Mouse (Mus musculus) midbrain, embryonic 15.5 days (tissue): ENCODE measurements at regions not wholly inside any gene's neighbourhood (a gene's known extent, or its start where the extent isn't known, plus 50 kb on each side); places are given as distances from the start of the nearest gene placed in this dataset.

ENCODE experiments used
- ATAC-seq: fragments of 200-750 bp; cut with Nextera tagmentation; replicated peaks from 2 replicates; pipeline ENCODE4 v1.8.0; 2017; ENCODE audit warnings: moderate TSS enrichment
- H3K27ac ChIP-seq: fragments of 300-500 bp; sonication (generic); 2 replicates; pipeline ENCODE4 v1.5.1; 2015; ENCODE audit warnings: mild to moderate bottlenecking, inconsistent platforms
- H3K27me3 ChIP-seq: fragments of 300-500 bp; sonication (generic); replicated peaks from 2 replicates; pipeline ENCODE4 v1.6.1; 2015; ENCODE audit warnings: inconsistent platforms
- H3K36me3 ChIP-seq: fragments of 300-500 bp; sonication (generic); replicated peaks from 2 replicates; pipeline ENCODE4 v1.6.1; 2015; ENCODE audit warnings: inconsistent platforms
- H3K4me1 ChIP-seq: fragments of 300-500 bp; sonication (generic); 2 replicates; pipeline ENCODE4 v1.6.1; 2015; ENCODE audit warnings: inconsistent platforms
- H3K4me2 ChIP-seq: fragments of 300-500 bp; sonication (generic); 2 replicates; pipeline ENCODE4 v1.6.1; 2015; ENCODE audit warnings: inconsistent platforms, mild to moderate bottlenecking, moderate library complexity
- H3K4me3 ChIP-seq: fragments of 300-500 bp; sonication (generic); 2 replicates; pipeline ENCODE4 v1.5.1; 2015; ENCODE audit warnings: mild to moderate bottlenecking, inconsistent platforms
- H3K9ac ChIP-seq: fragments of 300-500 bp; sonication (generic); 2 replicates; pipeline ENCODE4 v1.6.1; 2015; ENCODE audit warnings: mild to moderate bottlenecking, inconsistent platforms
- H3K9me3 ChIP-seq: fragments of 300-500 bp; sonication (generic); 2 replicates; pipeline ENCODE4 v1.6.1; 2016; ENCODE audit warnings: inconsistent platforms
- WGBS: fragments of 180-500 bp; shearing (Covaris S2); methylation state at CpG from one replicate; pipeline ENCODE4 v1.1.7; 2015; ENCODE audit warnings: mixed read lengths; 5-methylcytosine and 5-hydroxymethylcytosine counted together

- 55% methylated on average over 7 of the region's 7 CpGs for WGBS
- no peaks in the 10 kb centered on the region for H3K27me3 ChIP-seq
- ATAC-seq: no peak
- H3K4me2 ChIP-seq: no peak overlapping the region
- no peak overlapping the region for H3K4me3 ChIP-seq
- no peak overlapping the region for H3K9ac ChIP-seq
- no peaks in the 10 kb centered on the region for H3K36me3 ChIP-seq
- H3K27ac ChIP-seq: no peak overlapping the region
- 0 out of 2 replicates have a peak, but pooled peaks cover 4% of the 10 kb centered on the region for H3K4me1 ChIP-seq
- no peaks in the 10 kb centered on the region for H3K9me3 ChIP-seq
Measured at GRCm38 (mm10) chr9:91131415-91132255, 230.6 kb upstream of the Zic4 start.

- Histone ChIP-seq H3K4me3 (no peak overlapping the region), H3K4me1 (no peaks in the 10 kb centered on the region), H3K36me3 (no peaks in the 10 kb centered on the region), H3K9me3 (no peaks in the 10 kb centered on the region), H3K4me2 (no peak overlapping the region), H3K27ac (no peak overlapping the region), H3K27me3 (no peaks in the 10 kb centered on the region), H3K9ac (no peak overlapping the region)
- no peak for ATAC-seq
- WGBS: 68% methylated on average over 1 of the region's 1 CpGs
Measured at GRCm38 (mm10) chr9:91132531-91132930, 229.7 kb upstream of the Zic4 start.

DNA sequence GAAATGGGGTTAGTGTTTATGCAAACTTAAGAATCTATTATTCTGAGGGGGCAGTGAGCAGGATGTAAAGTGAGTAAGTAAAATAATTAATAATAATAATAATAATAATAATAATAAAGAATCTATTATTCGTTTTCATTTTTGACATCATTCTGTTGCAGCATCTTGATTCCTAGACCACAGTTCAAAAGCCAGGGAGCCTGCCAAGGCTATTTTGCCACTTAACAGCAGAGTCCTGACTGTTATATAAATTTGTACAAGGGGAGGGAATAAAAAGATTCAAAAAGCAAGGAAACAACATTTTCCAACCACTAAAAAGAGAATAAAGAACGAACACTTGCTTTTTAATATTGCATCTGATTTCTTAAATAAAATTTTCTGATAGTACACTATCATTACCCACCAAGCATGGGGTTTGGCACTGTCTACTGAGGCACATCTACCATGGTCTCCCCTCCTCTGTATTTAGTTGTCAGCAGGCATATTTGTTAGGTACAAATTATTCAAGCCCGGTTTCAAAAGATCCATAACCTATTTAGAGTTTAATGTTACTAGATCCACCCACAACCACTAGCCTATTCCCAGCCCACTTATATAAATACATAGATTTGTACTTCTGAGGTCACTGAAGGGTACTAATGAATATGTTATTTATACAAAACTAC lies 228.8 kb upstream of the Zic4 start:
- no peak overlapping the region for H3K27ac ChIP-seq
- H3K4me1 ChIP-seq: no peaks in the 10 kb centered on the region
- H3K4me2 ChIP-seq: no peak overlapping the region
- H3K9ac ChIP-seq: no peak overlapping the region
- H3K36me3 ChIP-seq: no peaks in the 10 kb centered on the region
- H3K27me3 ChIP-seq: no peaks in the 10 kb centered on the region
- no peaks in the 10 kb centered on the region for H3K9me3 ChIP-seq
- ATAC-seq: no peak
- 89% methylated on average over 3 of the region's 3 CpGs for WGBS
- no peak overlapping the region for H3K4me3 ChIP-seq

DNA sequence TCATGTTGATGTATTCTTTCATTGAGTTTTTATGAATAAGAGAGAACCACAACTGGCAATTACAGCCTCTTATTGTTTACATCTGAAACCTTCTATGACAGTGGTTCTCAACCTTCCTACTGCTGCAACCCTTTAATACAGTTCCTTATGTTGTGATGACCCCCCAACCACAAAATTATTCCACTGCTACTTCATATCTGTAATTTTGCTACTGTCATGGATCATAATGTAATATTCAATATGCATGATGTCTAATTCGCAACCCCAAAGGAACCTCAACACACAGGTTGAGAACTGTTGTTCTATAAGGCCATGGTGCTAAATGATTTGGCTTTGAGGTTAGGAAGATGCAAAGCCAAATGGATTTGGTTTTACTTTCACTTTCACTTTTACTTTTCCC lies 227.9 kb upstream of the Zic4 start:
- no peaks in the 10 kb centered on the region for H3K36me3 ChIP-seq
- WGBS: 98% methylated on average over 1 of the region's 1 CpGs
- ATAC-seq: no peak
- no peak overlapping the region for H3K4me3 ChIP-seq
- H3K9me3 ChIP-seq: no peaks in the 10 kb centered on the region
- H3K4me2 ChIP-seq: no peak overlapping the region
- H3K27ac ChIP-seq: no peak overlapping the region
- H3K4me1 ChIP-seq: no peaks in the 10 kb centered on the region
- no peaks in the 10 kb centered on the region for H3K27me3 ChIP-seq
- no peak overlapping the region for H3K9ac ChIP-seq

DNA sequence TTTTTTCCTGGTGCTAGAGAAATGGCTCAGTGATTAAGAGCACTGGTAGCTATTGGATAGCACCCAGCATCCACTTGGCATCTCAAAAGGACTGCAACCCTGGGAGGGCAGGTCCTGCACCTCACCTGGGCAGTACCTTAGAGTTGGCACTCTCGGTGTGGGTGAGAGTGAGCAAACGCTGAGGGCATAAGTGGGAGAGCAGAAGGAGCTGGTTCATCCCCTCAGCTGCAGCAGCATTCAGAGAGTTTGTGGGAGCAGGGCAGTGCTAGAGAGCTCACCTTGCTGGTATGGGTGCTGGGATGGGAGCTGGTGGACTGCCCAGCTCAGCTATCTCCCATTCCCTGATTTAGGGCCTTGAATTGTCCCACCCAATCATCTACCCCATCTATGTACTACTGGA lies 227.1 kb upstream of the Zic4 start:
- no peak overlapping the region for H3K4me2 ChIP-seq
- no peaks in the 10 kb centered on the region for H3K4me1 ChIP-seq
- H3K36me3 ChIP-seq: no peaks in the 10 kb centered on the region
- no peak for ATAC-seq
- H3K9ac ChIP-seq: no peak overlapping the region
- WGBS: 87% methylated on average over 2 of the region's 2 CpGs
- no peak overlapping the region for H3K4me3 ChIP-seq
- H3K27ac ChIP-seq: no peak overlapping the region
- H3K9me3 ChIP-seq: no peaks in the 10 kb centered on the region
- H3K27me3 ChIP-seq: no peaks in the 10 kb centered on the region

- H3K4me1 ChIP-seq: no peaks in the 10 kb centered on the region
- H3K4me3 ChIP-seq: no peak overlapping the region
- no peak overlapping the region for H3K27ac ChIP-seq
- no peak for ATAC-seq
- no peaks in the 10 kb centered on the region for H3K36me3 ChIP-seq
- H3K9ac ChIP-seq: no peak overlapping the region
- H3K9me3 ChIP-seq: no peaks in the 10 kb centered on the region
- no peaks in the 10 kb centered on the region for H3K27me3 ChIP-seq
- 46% methylated on average over 1 of the region's 1 CpGs for WGBS
- no peak overlapping the region for H3K4me2 ChIP-seq
Measured at GRCm38 (mm10) chr9:91140651-91141050, 221.6 kb upstream of the Zic4 start.

DNA sequence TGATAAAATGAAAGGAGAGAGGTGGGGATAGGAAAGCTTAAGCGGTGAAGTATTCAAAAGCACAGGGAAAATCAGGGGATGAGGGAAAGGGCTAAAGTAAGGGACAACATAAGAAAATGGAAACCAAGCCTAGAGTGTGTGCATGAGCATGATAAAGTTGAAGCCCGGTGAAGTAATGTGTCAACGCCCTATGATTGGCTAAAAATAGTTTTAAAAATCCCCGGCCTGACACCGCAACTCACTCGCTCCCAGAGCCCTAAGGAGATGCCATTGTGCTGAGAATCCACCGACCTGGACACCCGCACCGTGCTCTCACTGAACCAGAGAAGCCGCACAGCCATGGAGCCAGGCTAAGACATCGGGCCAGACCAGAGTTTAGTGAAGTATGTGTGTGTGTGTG lies 210.3 kb upstream of the Zic4 start:
- Histone ChIP-seq H3K27me3 (no peaks in the 10 kb centered on the region), H3K27ac (no peak overlapping the region), H3K9me3 (no peaks in the 10 kb centered on the region), H3K36me3 (no peaks in the 10 kb centered on the region), H3K4me2 (no peak overlapping the region), H3K9ac (no peak overlapping the region), H3K4me3 (no peak overlapping the region), H3K4me1 (no peaks in the 10 kb centered on the region)
- WGBS: 91% methylated on average over 11 of the region's 11 CpGs
- no peak for ATAC-seq

- 88% methylated on average over 2 of the region's 2 CpGs for WGBS
Measured at GRCm38 (mm10) chr9:91159311-91159710, 202.9 kb upstream of the Zic4 start.

GRCm38 (mm10) chr9:91167871-91168270 lies 194.3 kb upstream of the Zic4 start:
- Histone ChIP-seq H3K4me2 (no peak overlapping the region), H3K9ac (no peak overlapping the region), H3K4me3 (no peak overlapping the region), H3K27me3 (no peaks in the 10 kb centered on the region), H3K9me3 (no peaks in the 10 kb centered on the region), H3K4me1 (no peaks in the 10 kb centered on the region), H3K36me3 (no peaks in the 10 kb centered on the region), H3K27ac (no peak overlapping the region)
- ATAC-seq: no peak

More at GRCm38 (mm10) chr9:91159311-91159710, 202.9 kb upstream of the Zic4 start:
- no peak overlapping the region for H3K4me3 ChIP-seq
- no peak for ATAC-seq
- H3K9me3 ChIP-seq: no peaks in the 10 kb centered on the region
- no peak overlapping the region for H3K9ac ChIP-seq
- no peaks in the 10 kb centered on the region for H3K27me3 ChIP-seq
- H3K27ac ChIP-seq: no peak overlapping the region
- no peak overlapping the region for H3K4me2 ChIP-seq
- H3K4me1 ChIP-seq: no peaks in the 10 kb centered on the region
- H3K36me3 ChIP-seq: no peaks in the 10 kb centered on the region

DNA sequence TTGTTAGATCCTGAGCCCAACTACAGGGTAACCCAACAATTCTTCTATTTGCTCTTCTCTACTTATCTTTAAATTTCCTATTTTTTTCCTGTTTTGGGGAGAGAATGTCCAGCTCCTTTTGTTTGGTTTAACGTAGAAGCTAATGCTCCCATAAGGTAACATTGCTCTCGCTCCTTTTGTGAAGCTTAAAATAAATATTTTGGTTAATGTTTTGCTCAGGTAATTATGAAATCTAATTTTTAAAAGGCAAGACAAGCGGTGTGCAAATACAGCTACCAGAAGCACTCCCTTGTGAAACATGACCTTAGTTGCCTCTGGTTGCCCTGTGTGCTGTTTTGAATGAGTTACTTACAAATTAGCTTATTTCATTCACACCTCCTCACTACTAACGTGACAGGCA lies 169.0 kb upstream of the Zic4 start:
- Histone ChIP-seq H3K27ac (no peak overlapping the region), H3K9ac (no peak overlapping the region), H3K27me3 (no peaks in the 10 kb centered on the region), H3K4me1 (no peaks in the 10 kb centered on the region), H3K36me3 (no peaks in the 10 kb centered on the region), H3K9me3 (no peaks in the 10 kb centered on the region), H3K4me3 (no peak overlapping the region), H3K4me2 (no peak overlapping the region)
- 94% methylated on average over 4 of the region's 4 CpGs for WGBS
- no peak for ATAC-seq

DNA sequence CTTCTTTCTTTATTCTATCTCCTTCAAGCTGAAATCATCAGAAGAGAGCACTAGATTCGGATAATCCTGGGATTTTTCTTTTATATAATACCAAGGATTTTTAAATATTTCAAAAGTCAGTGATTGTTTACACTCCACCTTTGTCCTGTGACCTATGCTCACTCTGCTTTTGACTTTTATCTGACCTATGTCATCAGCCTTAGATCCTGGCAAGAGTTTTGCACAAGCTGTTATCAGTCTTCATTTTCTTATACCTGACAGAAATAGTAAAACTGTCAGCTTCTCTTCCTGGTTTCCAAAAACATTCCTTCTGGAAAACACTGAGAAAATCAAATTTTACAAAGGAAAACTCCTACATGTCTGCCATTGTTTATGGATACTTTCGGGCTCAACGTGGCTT lies 168.3 kb upstream of the Zic4 start:
- H3K4me2 ChIP-seq: no peak overlapping the region
- no peak overlapping the region for H3K27ac ChIP-seq
- ATAC-seq: no peak
- whole genome bisulfite sequencing: 84% methylated on average over 3 of the region's 3 CpGs
- no peaks in the 10 kb centered on the region for H3K27me3 ChIP-seq
- no peaks in the 10 kb centered on the region for H3K9me3 ChIP-seq
- H3K4me1 ChIP-seq: no peaks in the 10 kb centered on the region
- H3K36me3 ChIP-seq: no peaks in the 10 kb centered on the region
- H3K9ac ChIP-seq: no peak overlapping the region
- no peak overlapping the region for H3K4me3 ChIP-seq

DNA sequence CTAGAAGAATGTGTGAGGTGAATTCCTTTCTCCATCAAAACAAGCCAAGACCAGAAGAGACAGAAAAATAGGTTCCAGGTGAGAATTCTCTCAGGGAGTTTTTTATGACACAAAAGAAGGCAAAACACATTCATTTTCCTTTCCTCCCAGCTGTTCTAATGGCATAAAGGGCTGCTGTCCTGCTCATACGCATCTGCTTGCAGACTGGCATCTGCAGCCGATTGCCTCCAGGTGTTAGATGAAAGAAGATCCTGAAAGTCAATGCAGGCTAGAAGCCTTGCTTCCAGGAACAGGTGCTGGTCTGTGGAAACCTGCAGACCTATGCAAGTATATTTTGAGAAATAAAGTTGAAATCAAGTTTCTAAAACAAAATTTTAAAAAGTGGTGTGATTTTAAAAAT lies 154.9 kb upstream of the Zic4 start:
- ATAC-seq: no peak
- Histone ChIP-seq H3K4me1 (no peaks in the 10 kb centered on the region), H3K9ac (no peak overlapping the region), H3K9me3 (no peaks in the 10 kb centered on the region), H3K4me2 (no peak overlapping the region), H3K4me3 (no peak overlapping the region), H3K27ac (no peak overlapping the region), H3K36me3 (no peaks in the 10 kb centered on the region), H3K27me3 (no peaks in the 10 kb centered on the region)
- 66% methylated on average over 2 of the region's 2 CpGs for WGBS
